Mouse (Mus musculus) forebrain, embryonic 12.5 days (tissue): ENCODE results near the gene Exosc8. TPM values are rescaled to one million over a fixed set of nuclear protein-coding genes. Genes with fewer than 3 reads are reported as not detected.
"Not testable (repeated sequence)": the region's sequence is repeated elsewhere in the genome, so short reads cannot be mapped to it uniquely, and the experiment has no call there.

Source experiments
- ATAC-seq: fragments of 200-750 bp; cut with Nextera tagmentation; 2 replicates; pipeline ENCODE4 v1.8.0; 2017; ENCODE audit warnings: moderate TSS enrichment; ENCODE audit not compliant: low FRiP score
- H3K27ac ChIP-seq: fragments of 300-500 bp; sonication (generic); 2 replicates; pipeline ENCODE4 v1.5.1; 2016; ENCODE audit warnings: mild to moderate bottlenecking
- H3K27me3 ChIP-seq: fragments of 300-500 bp; sonication (generic); 2 replicates; pipeline ENCODE4 v1.6.1; 2016; ENCODE audit warnings: mild to moderate bottlenecking
- H3K36me3 ChIP-seq: fragments of 300-500 bp; sonication (generic); replicated peaks from 2 replicates; pipeline ENCODE4 v1.6.1; 2016; ENCODE audit warnings: mild to moderate bottlenecking
- H3K4me1 ChIP-seq: fragments of 300-500 bp; sonication (generic); 2 replicates; pipeline ENCODE4 v1.6.1; 2016
- H3K4me2 ChIP-seq: fragments of 300-500 bp; sonication (generic); 2 replicates; pipeline ENCODE4 v1.6.1; 2016; ENCODE audit warnings: mild to moderate bottlenecking, moderate library complexity
- H3K4me3 ChIP-seq: fragments of 300-500 bp; sonication (generic); replicated peaks from 2 replicates; pipeline ENCODE4 v1.5.1; 2016; ENCODE audit warnings: mild to moderate bottlenecking
- H3K9ac ChIP-seq: fragments of 300-500 bp; sonication (generic); 2 replicates; pipeline ENCODE4 v1.6.1; 2016; ENCODE audit warnings: mild to moderate bottlenecking
- H3K9me3 ChIP-seq: fragments of 300-500 bp; sonication (generic); 2 replicates; pipeline ENCODE4 v1.6.1; 2016
- WGBS: fragments of 180-500 bp; shearing (Covaris S2); methylation state at CpG from one replicate; pipeline ENCODE4 v1.1.7; 2016; 5-methylcytosine and 5-hydroxymethylcytosine counted together
- polyA plus RNA-seq: library from polyadenylated mRNA; unstranded; fragments of >200 nt; fragmentation: Nextera tagmentation; extraction: Ambion mirVana; gene quantifications from 2 replicates; pipeline ENCODE4 v1.2.1, GENCODE M21; 2016

The Exosc8 gene
- polyA plus RNA-seq, 1 experiment from 2014 or later, result 125 TPM

GRCm38 (mm10) chr3:54731626-54732150, 3.5 kb downstream of the Exosc8 start:
- no peaks in the 10 kb centered on the region for H3K9me3 ChIP-seq
- no peak overlapping the region for H3K9ac ChIP-seq
- WGBS, result 89% methylated on average over 8 of the region's 8 CpGs
- H3K4me1 ChIP-seq, result peaks cover 11% of the 10 kb centered on the region
- H3K27me3 ChIP-seq, result no peaks in the 10 kb centered on the region
- ATAC-seq, result no peak
- no peak overlapping the region for H3K27ac ChIP-seq
- no peak overlapping the region for H3K4me3 ChIP-seq
- H3K36me3 ChIP-seq, result peaks cover 56% of the 10 kb centered on the region
- H3K4me2 ChIP-seq, result no peak overlapping the region

GRCm38 (mm10) chr3:54728100-54728499, 7.1 kb downstream of the Exosc8 start:
- no peaks in the 10 kb centered on the region for H3K4me1 ChIP-seq
- H3K27ac ChIP-seq, result no peak overlapping the region
- peaks cover 69% of the 10 kb centered on the region for H3K36me3 ChIP-seq
- WGBS, result 91% methylated on average over 6 of the region's 6 CpGs
- H3K4me3 ChIP-seq, result no peak overlapping the region
- H3K4me2 ChIP-seq, result no peak overlapping the region
- no peaks in the 10 kb centered on the region for H3K9me3 ChIP-seq
- no peaks in the 10 kb centered on the region for H3K27me3 ChIP-seq
- no peak overlapping the region for H3K9ac ChIP-seq
- no peak for ATAC-seq

- H3K27me3 ChIP-seq, result no peaks in the 10 kb centered on the region
- no peaks in the 10 kb centered on the region for H3K4me1 ChIP-seq
- H3K27ac ChIP-seq, result no peak overlapping the region
- ATAC-seq, result no peak
- no peak overlapping the region for H3K4me3 ChIP-seq
- no peaks in the 10 kb centered on the region for H3K9me3 ChIP-seq
- WGBS, result 97% methylated on average over 2 of the region's 2 CpGs
- H3K36me3 ChIP-seq, result peaks cover 69% of the 10 kb centered on the region
- H3K9ac ChIP-seq, result no peak overlapping the region
- no peak overlapping the region for H3K4me2 ChIP-seq
Observed at GRCm38 (mm10) chr3:54727588-54727987, 7.6 kb downstream of the Exosc8 start.

GRCm38 (mm10) chr3:54725344-54725743, 9.8 kb downstream of the Exosc8 start:
- WGBS, result 86% methylated on average over 2 of the region's 2 CpGs
- H3K27ac ChIP-seq, result no peak overlapping the region
- peaks cover 74% of the 10 kb centered on the region for H3K36me3 ChIP-seq
- no peak overlapping the region for H3K4me3 ChIP-seq
- no peak overlapping the region for H3K9ac ChIP-seq
- H3K4me1 ChIP-seq, result no peaks in the 10 kb centered on the region
- H3K9me3 ChIP-seq, result no peaks in the 10 kb centered on the region
- no peak for ATAC-seq
- no peak overlapping the region for H3K4me2 ChIP-seq
- H3K27me3 ChIP-seq, result no peaks in the 10 kb centered on the region

GRCm38 (mm10) chr3:54723741-54724500, 11.3 kb downstream of the Exosc8 start:
- Histone ChIP-seq H3K4me2 (no peak overlapping the region), H3K9ac (no peak overlapping the region), H3K36me3 (peaks cover 64% of the 10 kb centered on the region), H3K27ac (no peak overlapping the region), H3K27me3 (no peaks in the 10 kb centered on the region), H3K4me3 (no peak overlapping the region), H3K4me1 (no peaks in the 10 kb centered on the region), H3K9me3 (no peaks in the 10 kb centered on the region)
- ATAC-seq, result no peak
- WGBS, result 93% methylated on average over 10 of the region's 10 CpGs

- H3K9me3 ChIP-seq, result no peaks in the 10 kb centered on the region
- no peaks in the 10 kb centered on the region for H3K27me3 ChIP-seq
- no peak for ATAC-seq
- H3K4me3 ChIP-seq, result no peak overlapping the region
- no peak overlapping the region for H3K4me2 ChIP-seq
- 71% methylated on average over 3 of the region's 3 CpGs for WGBS
- H3K9ac ChIP-seq, result no peak overlapping the region
- no peak overlapping the region for H3K27ac ChIP-seq
- H3K4me1 ChIP-seq, result no peaks in the 10 kb centered on the region
- peaks cover 78% of the 10 kb centered on the region for H3K36me3 ChIP-seq
Observed at GRCm38 (mm10) chr3:54718947-54719346, 16.2 kb downstream of the Exosc8 start.

- WGBS, result 87% methylated on average over 6 of the region's 6 CpGs
Observed at GRCm38 (mm10) chr3:54717348-54717747, 17.8 kb downstream of the Exosc8 start.

GRCm38 (mm10) chr3:54715461-54715860, 19.7 kb downstream of the Exosc8 start:
- no peak overlapping the region for H3K4me3 ChIP-seq
- H3K27ac ChIP-seq, result no peak overlapping the region
- no peaks in the 10 kb centered on the region for H3K27me3 ChIP-seq
- ATAC-seq, result no peak
- no peak overlapping the region for H3K9ac ChIP-seq
- 95% methylated on average over 6 of the region's 6 CpGs for WGBS
- no peaks in the 10 kb centered on the region for H3K4me1 ChIP-seq
- no peak overlapping the region for H3K4me2 ChIP-seq
- H3K36me3 ChIP-seq, result peaks cover 67% of the 10 kb centered on the region
- no peaks in the 10 kb centered on the region for H3K9me3 ChIP-seq

More at GRCm38 (mm10) chr3:54717348-54717747, 17.8 kb downstream of the Exosc8 start:
- Histone ChIP-seq H3K27ac (no peak overlapping the region), H3K4me2 (no peak overlapping the region), H3K27me3 (no peaks in the 10 kb centered on the region), H3K9ac (no peak overlapping the region), H3K4me1 (no peaks in the 10 kb centered on the region), H3K4me3 (no peak overlapping the region), H3K9me3 (no peaks in the 10 kb centered on the region), H3K36me3 (peaks cover 68% of the 10 kb centered on the region)
- ATAC-seq, result no peak

GRCm38 (mm10) chr3:54714253-54714652, 20.9 kb downstream of the Exosc8 start, which contains the start of gene Gm21958:
Gene Gm21958, minus strand, starts transcription at chr3:54714353.
- no peak for ATAC-seq
- Histone ChIP-seq H3K4me1 (no peaks in the 10 kb centered on the region), H3K27ac (no peak within 1 kb of the TSS), H3K9ac (no peak within 1 kb of the TSS), H3K4me3 (no peak within 1 kb of the TSS), H3K9me3 (no peaks in the 10 kb centered on the region), H3K27me3 (no peaks in the 10 kb centered on the region), H3K36me3 (peaks cover 76% of the 10 kb centered on the region), H3K4me2 (no peak within 1 kb of the TSS)
- WGBS, result 96% methylated on average over 6 of the region's 6 CpGs

- Histone ChIP-seq H3K9me3 (no peaks in the 10 kb centered on the region), H3K4me2 (no peak overlapping the region), H3K27me3 (no peaks in the 10 kb centered on the region), H3K9ac (no peak overlapping the region), H3K27ac (no peak overlapping the region), H3K4me1 (no peaks in the 10 kb centered on the region), H3K4me3 (no peak overlapping the region), H3K36me3 (peaks cover 80% of the 10 kb centered on the region)
- ATAC-seq, result no peak
- WGBS, result 92% methylated on average over 9 of the region's 9 CpGs
Observed at GRCm38 (mm10) chr3:54708972-54709371, 26.2 kb downstream of the Exosc8 start.

GRCm38 (mm10) chr3:54704106-54704505, 31.1 kb downstream of the Exosc8 start:
- H3K4me1 ChIP-seq, H3K4me3 ChIP-seq, H3K4me2 ChIP-seq, H3K27ac ChIP-seq, ATAC-seq, H3K9ac ChIP-seq, H3K27me3 ChIP-seq, H3K9me3 ChIP-seq: not testable (repeated sequence)
- peaks cover 81% of the 10 kb centered on the region for H3K36me3 ChIP-seq
- 97% methylated on average over 8 of the region's 8 CpGs for WGBS

GRCm38 (mm10) chr3:54699759-54700301, 35.4 kb downstream of the Exosc8 start:
- H3K4me3 ChIP-seq, result no peak overlapping the region
- H3K4me1 ChIP-seq, result no peaks in the 10 kb centered on the region
- WGBS, result 92% methylated on average over 5 of the region's 5 CpGs
- H3K27me3 ChIP-seq, result no peaks in the 10 kb centered on the region
- H3K27ac ChIP-seq, result no peak overlapping the region
- no peak overlapping the region for H3K4me2 ChIP-seq
- no peak for ATAC-seq
- H3K9me3 ChIP-seq, result no peaks in the 10 kb centered on the region
- no peak overlapping the region for H3K9ac ChIP-seq
- peaks cover 72% of the 10 kb centered on the region for H3K36me3 ChIP-seq

- whole genome bisulfite sequencing, result under 1% methylated on average over 8 of the region's 8 CpGs
- Histone ChIP-seq H3K27ac (peak overlapping the region; percentile 66), H3K36me3 (peaks cover 24% of the 10 kb centered on the region), H3K9me3 (no peaks in the 10 kb centered on the region), H3K4me1 (no peaks in the 10 kb centered on the region; the same call in 1 of the 2 replicates), H3K4me2 (peak overlapping the region; percentile 66), H3K4me3 (peak overlapping the region; percentile 77), H3K27me3 (peaks cover 11% of the 10 kb centered on the region; the same call in 1 of the 2 replicates), H3K9ac (peak overlapping the region; percentile 65)
- no peak; the same call in 1 of the 2 replicates for ATAC-seq
Observed at GRCm38 (mm10) chr3:54693056-54693415, 42.2 kb downstream of the Exosc8 start.
